Mouse (Mus musculus) brain, adult 2 months (tissue): Measurements from ENCODE around the gene 4930402H24Rik.
A peak's percentile ranks its signal among the peaks of the same experiment; 100 is the strongest.

Source experiments
- DNase-seq: peaks from one replicate; pipeline ENCODE4 v3.0.0; 2011; ENCODE audit warnings: low read depth, low spot score

4930402H24Rik gene

DNA sequence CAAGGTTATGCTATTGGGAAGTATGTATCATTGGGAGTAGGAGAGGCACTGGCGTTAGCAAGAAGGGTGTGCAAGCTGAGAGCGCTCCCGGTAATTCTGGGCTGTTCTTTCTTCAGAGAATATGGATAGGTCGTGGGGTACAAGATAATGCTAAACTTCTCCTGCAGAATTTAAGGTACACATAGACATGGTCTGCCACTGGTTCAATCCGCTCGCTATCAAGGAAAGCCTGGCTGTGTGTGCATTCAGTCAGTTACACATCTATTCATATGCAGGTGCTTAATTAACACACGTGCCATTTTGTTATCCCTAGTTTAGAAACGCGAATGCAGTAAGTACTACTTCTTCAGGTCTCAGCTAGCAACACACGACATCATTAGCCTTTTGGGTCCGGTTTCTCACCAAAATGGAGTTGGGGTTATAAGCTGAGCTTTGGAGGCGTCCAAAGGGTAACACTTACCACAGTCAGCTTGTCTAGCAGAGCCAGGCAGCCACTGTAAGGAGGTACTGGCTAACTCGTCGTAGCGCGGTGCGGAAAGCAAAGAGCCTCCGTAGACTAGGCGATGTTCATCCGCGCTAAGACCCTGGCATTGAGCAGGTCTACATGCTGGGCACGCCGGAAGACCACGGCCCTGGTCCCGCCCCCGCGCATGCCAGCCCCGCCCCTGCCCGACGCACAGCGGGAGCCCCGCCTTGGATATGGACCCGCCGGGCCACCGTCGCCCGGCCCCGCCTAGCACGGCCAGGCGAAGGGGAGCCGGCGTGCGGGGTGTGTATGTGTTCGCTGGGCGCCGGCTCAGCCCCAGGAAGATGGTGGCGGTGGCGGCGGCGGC lies at the start of gene 4930402H24Rik, which contains the start of gene Atrn:
Gene 4930402H24Rik (minus strand): TSS at position 656 of the 833 bp plus-strand sequence.
Gene Atrn (plus strand): TSS at position 745 of the 833 bp plus-strand sequence.
- DNase-seq: peak; percentile 96

DNA sequence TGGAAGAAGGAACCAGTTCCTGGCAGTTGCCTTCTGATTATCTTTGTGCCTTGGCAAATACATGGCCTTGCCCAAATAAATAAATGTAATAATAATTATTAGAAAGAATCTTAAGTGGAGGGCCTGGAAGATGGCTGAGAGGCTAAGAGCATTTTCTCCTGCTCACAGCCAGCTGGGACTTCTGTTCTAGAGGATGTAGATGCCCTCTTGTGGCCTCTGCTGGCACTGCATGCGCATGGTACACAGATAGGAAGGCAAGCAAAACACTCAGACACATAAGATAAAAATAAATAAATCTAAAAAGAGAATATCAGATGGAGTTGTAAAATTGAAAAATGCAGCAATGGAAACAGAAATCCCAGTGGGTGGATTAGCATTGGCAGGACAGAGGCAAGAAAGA lies 44.3 kb upstream of the 4930402H24Rik start:
- peak; percentile 95 for DNase-seq

DNA sequence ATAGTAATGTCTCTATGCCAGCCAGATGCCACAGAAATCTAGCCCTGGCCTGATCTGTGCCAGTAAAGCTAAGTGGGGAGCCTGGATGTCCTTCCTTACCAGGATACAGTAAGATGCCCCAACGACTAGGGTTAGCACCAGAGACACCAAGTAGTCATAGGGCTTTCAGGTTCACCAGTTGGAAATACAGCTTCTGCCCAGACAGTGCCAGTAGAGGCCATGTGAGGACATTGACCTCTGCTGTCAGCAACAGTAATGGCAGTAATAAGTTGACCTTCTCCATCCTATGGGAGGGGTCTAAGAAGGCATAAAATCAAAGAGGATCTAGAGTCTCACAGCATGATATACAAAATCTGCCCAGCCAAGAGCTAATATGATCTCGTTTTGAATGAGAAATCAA lies 43.6 kb upstream of the 4930402H24Rik start:
- DNase-seq: no peak

DNA sequence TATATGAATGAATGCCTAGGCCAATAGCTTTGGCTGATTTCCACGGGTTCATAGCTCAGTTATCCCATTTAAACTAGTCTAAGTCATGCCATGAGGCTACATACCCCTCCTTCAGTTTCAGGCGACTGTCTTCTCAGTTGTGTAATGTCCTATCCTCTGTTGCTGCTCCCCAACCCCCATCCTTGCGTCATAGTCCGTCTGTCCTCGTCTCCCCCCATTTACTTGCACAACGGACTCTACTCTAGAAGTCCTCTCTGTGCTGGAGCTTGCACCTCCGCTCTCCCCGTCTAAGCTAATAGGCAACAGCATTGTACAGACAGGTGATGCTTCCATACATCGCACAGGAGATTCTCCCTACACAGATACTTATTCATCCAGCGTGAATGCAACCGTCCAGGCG lies 26.7 kb upstream of the 4930402H24Rik start:
- DNase-seq: no peak

DNA sequence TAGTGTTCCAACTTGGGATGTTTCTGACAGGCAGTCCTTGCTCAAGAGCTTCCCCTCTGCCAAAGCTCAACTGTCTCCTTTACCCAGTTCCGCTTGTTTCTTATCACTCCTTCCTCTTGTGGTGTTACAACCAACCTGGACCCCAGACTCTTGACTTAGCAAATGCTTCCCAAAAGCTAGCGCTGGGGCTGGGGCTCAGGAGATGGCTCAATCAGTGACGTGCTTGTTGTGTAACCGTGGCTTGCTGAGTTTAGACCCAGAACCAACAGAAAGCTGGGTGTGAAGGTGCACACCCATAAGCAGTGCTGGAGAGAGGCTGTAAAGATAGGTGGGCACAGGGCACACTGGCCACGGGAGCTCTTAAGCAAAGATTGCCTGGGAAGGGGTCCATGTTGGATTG lies 23.8 kb upstream of the 4930402H24Rik start:
- DNase-seq: no peak

DNA sequence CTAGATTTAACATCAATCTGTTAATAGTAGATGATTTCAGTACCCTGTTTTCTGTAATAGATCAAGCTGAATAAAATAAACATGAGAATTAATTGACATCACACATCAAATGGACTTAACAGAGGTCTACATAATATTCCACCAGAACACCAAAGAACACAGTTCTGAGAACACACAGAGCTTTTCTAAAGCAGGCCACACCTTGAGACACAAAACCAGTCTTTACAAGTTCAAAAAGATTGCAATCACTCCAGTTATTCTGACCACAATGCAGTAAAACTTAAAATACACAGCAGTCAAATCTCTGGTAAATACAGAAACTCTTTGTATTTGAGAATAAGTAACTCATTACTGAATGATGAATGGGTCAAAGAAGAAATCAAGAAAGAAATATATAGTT lies 22.3 kb upstream of the 4930402H24Rik start:
- DNase-seq: no peak

DNA sequence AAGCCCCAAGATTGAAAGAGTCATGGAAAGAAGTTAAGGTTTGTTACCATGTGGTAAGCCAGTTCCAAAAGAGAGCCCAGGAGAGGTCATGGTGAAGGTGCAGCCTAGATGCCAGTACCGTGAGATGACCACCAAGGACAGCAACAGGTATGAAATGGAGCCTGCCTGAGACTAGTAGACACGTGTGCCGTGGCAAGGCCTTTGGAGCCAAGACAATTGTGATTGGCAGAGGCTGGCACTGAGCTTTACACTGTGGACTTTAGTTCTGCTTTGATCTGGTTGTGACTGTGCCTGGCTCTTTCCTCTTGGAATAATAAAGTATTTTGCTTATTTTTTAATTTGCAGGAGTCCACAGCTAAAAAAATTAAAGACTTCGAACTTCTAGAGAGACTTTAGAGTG lies 21.8 kb upstream of the 4930402H24Rik start:
- DNase-seq: peak; percentile 13

DNA sequence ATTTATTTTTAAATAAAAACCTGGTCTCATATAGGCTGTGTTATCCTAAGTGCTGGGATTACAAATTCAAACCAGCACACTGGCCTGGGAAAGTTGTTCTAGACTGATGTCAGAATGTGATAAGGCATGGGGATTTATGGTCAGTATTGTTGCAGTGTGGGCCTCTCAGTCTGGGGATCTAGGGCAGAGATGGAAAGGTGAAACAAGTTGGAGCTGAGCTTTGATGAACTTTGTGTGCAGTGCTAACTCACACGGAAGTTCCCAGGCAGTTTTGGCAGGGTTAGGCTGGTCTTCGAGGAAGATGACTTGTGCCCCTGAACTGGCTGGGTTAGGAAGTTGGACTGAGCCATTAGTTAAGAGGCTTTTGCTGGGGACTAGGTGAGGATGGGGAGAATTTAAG lies 18.7 kb upstream of the 4930402H24Rik start:
- no peak for DNase-seq

DNA sequence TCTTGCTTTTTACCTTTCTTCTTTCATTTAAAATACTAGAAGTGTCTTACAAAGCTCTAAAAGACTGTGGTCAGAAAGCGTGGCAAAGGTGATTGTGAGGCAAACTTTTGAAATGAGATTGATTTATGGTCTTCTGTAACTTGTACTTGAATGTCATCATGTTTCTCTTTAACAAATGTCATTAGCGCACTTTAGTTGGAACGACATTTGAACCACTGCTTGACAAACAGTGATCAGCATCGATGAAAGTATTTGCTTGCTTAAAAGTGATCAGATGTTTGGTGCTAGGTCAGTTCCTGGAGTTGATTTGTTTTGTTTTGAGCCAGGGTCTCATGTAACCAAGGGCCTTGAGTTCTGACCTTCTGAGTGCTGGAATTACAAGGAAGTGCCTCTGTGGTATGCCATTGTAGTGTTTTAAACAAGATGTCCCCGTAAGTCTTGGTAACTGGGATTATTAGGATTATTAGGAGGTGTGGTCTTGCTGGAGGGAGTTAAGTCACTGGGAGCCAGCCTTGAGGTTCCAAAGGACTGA lies 12.9 kb upstream of the 4930402H24Rik start:
- DNase-seq: no peak

DNA sequence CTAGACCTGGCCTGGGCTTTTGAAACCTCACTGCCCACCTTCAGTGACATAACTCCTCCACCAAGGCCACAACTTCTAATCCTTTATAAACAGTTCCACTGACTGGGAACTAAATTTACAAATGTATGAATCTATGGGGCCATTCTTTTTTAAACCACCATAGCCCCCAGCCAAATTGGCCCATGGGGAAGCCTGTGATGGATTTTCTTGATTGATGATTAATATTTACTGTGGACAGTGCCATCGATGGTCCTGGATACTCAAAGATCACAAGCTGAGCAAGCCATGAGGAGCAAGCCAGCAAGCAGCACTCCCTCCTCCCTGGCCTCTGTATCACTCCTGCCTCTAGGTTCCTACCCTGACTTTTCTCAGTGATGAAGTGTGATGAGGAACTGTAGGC lies 11.5 kb upstream of the 4930402H24Rik start:
- DNase-seq: no peak

DNA sequence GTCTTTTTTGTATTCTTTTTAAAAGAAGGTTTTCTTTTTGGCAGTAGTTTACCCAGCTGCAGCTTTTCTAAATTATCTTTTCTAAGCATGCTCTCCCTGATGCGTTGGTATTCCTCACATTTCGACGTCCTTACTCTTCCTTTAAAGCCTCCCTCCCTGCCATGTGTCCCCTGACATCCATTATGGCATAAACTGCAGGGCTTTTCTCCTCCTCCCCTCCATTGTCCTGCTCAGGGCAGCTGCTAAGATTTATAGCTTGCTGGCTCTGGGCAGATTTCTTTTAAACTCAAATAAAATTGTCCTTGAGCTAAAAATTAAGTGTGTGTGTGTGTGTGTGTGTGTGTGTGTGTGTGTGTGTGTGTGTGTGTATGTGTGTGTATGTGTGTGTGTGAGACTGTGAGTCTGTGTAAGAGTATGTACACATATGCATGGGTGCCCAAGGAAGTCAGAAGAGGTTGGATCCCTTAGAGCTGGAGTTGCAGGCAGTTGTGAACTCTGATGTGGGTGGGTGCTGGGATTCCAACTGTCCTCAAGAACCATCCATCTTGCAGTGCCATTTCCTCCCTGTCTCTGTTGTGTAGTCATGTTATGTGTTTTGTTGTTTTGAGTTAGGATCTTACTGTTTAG lies 10.4 kb upstream of the 4930402H24Rik start:
- no peak for DNase-seq

DNA sequence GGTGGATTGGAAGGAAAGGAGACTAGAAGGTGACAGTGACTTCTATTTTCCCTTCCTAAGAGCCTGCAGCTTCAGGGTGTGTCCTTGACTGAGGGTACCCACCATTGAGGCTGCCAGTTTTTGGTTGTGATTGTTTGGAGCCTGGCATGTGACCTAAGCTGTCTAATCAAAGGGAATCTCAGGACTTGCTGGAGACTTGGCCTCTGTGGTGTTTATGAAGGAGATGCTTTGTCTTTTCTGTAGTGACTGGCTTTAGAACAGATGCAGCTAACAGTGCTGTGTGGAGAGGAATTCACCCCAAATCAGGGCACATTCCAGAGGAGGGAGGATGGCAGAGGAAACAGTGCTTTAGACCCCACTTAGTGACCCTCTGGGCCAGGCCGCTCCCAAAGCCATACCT lies 8.7 kb upstream of the 4930402H24Rik start:
- peak; percentile 64 for DNase-seq

DNA sequence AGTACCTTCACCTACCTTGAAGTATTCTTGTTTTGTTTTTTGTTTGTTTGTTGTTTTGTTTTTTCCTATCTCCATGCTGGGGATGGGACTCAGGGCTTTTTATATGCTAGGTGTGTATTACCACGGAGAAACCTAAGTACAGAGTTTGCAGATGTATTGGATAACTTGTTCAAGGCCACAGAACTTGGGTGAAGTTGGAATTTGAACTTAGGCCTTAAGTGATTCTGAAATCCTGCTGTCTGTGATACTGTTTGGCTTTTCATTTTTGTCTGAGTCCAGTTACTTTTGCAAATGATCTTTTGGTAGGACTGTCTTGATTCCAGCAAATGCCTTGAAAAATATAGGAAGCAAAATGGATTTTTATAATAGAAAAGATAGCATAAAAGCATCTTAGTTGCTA lies 5.5 kb upstream of the 4930402H24Rik start:
- no peak for DNase-seq

DNA sequence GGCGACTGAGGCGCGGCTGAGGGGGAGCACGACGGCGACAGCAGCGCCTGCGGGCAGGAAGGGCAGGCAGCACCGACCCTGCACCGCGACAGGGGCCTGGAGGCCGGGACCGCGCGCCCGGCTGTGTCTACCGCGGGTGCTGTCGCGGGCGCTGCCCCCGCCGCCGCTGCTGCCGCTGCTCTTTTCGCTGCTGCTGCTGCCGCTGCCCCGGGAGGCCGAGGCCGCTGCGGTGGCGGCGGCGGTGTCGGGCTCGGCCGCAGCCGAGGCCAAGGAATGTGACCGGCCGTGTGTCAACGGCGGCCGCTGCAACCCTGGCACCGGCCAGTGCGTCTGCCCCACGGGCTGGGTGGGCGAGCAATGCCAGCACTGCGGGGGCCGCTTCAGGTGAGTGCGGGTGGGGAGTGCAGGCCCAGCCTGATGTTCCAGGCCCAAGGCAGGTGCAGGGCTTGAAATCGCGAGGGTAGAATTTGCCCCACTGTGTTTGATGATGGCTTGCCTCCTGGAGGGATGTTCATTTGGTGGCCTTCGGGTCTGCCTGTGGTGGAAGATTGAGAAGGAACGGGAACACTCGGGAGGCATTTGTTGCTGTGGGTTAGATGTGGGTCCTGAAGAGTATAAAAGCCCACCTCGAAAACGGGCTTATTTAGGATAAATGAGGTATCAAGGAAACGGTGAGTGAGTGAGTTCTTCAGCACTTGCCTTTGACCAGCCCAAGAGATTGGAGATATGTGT lies 544 bp upstream of the 4930402H24Rik start:
- peak; percentile 44 for DNase-seq

DNA sequence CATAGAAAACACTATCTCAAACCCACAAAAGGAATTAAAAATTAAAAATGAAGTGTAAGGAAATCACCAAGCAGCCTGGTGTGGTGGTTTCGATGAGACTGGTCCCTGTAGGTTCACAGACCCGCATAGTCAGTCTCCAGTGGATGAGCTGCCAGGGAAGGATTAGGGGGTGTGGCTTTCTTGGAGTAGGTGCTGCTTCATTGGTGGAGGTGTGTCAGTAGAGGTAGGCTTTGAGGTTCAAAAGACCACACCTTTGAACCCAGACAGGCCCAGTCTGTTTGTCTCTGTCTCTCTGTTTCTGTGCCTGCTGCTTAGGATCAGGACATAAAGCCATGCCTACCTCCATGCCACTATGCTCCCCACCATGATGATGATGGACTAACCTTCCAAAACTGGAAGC lies 7.4 kb downstream of the 4930402H24Rik start:
- DNase-seq: no peak

DNA sequence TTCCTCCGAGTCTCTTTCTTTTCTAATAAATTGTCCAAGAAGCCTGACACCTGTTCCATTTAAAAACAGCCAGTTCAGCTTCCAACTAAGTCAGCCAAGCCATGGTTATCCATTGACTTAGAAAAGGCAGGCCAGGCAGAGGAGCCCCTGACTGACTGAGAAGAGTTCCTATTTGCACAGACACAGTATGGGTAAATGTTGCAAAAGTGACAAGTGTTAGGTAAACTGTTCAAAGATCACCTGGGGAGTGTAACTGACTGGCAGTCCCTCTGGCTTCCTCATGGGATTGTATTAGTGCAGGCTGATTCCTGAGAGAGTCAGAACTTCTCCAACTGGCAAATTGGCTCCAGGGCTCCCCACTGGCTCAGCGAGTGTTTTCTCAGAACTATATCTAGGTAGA lies 8.3 kb downstream of the 4930402H24Rik start:
- DNase-seq: no peak

DNA sequence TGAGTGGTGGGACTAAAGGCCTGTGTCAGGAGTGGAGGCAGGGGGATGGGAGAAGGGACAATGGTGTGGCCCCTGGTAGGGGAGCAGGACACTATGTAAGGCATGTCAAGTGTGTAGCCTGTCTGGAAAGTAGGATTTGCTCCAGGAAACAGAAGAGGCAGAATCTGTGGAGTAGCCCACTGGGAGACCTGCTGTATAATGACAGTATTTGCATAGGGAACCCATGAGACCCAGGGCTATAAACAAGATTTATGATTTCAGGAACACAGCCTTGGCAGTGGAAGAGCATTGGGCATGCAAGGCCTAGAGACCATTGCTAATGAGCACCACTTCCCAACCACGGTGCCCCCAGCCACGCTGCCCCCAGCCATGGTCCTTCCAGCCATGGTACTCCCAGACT lies 9.3 kb downstream of the 4930402H24Rik start:
- DNase-seq: no peak

DNA sequence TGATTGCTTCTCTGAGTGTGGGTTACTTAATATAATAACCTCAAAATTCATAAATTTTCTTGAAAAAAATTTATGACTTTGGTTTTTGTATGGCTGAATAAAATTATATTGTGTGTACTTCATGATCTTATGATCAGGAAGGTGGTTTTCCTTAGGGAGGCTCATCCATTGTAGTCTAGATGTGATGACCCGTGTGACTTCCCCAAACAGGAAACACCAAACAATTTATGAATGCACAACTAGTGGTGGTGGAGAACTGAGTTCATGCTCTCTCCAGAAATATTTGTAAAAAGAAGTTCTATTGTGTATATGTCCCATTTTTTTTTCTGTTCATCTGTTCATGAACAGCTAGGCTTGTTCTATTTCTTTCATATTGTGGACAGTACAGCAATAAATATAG lies 18.8 kb downstream of the 4930402H24Rik start:
- no peak for DNase-seq

DNA sequence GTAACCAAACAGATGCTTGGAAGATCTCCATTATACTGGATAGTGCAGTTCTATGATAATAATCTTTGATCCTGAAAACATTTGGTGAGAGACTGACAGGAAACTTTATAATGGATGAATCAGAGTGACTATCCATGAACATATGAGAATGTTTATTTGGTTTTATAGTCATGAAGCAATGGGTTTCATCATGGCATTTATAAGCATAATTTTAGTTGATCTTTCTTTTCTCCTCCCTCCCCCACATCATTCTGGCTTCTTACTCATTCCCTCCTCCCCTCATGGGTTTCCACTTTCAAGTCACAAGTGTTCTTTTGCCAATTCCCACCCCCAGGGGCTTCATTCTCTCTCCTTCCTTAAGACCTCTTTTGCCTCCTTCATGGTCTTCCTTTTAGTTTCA lies 19.2 kb downstream of the 4930402H24Rik start:
- peak; percentile 23 for DNase-seq

DNA sequence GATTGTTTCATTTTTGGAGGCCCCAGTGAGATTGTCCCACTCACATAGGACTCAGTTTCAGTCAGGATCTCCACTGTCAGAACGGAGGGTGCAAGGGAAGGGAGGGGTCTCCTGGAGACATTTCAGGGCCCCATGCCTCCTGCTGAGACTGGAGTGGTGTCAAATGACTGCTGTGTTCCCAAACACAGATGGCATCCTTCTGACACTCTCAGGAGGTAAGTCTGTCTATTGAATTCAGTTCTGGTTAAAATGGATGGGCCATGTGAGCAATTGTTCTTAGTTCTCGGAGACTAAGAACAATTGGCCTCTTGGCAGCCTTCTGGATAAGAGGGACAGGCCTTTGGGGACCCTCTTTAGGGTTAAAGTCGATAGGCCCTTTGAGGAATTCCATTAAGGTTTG lies 28.8 kb downstream of the 4930402H24Rik start:
- DNase-seq: no peak

DNA sequence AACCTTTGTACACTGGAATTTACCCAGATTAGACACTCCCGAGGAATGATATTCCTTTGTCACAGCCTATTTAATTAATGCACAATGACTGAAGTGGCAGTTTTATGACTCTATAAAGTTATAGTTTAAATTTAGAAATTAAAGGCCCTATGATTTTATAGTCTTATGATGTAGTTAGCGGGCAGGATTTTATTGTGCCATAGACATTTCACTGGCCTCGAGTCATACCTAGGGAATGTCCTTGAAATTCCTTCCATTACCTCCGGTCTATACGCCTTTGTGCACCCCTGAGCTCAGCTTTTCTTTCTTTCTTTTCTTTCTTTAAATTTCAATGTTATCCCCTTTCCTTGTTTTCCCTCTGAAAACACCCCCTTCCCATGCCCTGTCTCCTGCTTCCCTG lies 35.3 kb downstream of the 4930402H24Rik start:
- no peak for DNase-seq

DNA sequence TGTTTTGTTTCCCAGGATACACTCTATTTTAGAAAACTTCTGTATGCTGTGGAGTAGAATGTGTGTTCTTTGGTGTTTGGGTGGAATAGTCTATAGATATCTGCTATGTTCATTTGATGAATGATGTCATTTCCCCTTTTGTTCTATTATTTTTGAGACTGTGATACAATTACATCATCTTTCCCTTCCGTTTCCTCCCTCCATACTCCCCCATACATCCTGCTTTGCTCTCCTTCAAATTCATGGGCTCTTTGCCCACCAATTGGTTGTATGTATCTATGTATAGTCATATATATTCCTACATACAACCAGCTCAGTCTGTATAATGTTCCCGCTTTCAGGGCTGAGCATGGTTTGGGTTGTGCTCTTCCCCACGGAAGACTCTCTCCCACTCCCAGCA lies 44.1 kb downstream of the 4930402H24Rik start:
- no peak for DNase-seq
